Mouse (Mus musculus) cortical plate, adult 2 months (tissue): ENCODE measurements around the gene Crybg3.

Experiments used
- CTCF ChIP-seq: fragments of 200-500 bp; IDR thresholded peaks from 2 replicates; pipeline ENCODE4 v1.5.1; 2011; ENCODE audit warnings: mild to moderate bottlenecking, control low read depth, low read length; ENCODE audit not compliant: insufficient read depth; ENCODE audit errors: extremely low read depth
- POLR2A ChIP-seq: fragments of 200-500 bp; IDR thresholded peaks from 2 replicates; pipeline ENCODE4 v1.6.1; 2011; ENCODE audit warnings: mild to moderate bottlenecking, low read length, control low read depth; ENCODE audit not compliant: insufficient read depth; ENCODE audit errors: extremely low read depth

DNA sequence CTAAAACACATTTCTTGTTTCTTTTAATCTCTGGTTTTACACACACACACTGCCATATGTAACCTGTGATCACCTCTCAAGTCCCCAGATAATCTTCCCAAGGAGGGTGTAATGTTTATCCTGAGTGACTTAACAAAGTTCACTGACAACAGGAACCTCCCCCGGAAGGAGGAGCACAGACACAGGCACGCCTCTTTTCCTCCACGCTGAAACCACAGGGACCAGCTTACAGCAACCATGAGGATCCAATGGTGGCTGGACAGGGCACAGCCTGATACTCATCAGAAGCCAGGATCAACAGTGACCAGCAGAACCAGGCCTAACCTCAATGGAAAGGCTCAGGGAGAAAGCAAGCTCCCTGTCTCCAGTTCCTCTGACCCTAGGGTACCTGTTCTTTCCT is 68.2 kb downstream of the Crybg3 start:
- no peak for TF ChIP-seq POLR2A
- no peak for TF ChIP-seq CTCF
